Mouse (Mus musculus): Measurements from ENCODE around the gene Olfr127. TPM values are rescaled to one million over a fixed set of nuclear protein-coding genes. Genes with fewer than 3 reads are reported as not detected.
"Not testable (repeated sequence)": the region's sequence is repeated elsewhere in the genome, so short reads cannot be mapped to it uniquely, and the experiment has no call there.

Gene Olfr127
- not detected in 2 replicates for total RNA-seq (2015; ENCODE audit: low replicate concordance)
- total RNA-seq (2017; ENCODE audit: low replicate concordance): 0.14 TPM in 1 of 2 replicates, not detected in the other

DNA sequence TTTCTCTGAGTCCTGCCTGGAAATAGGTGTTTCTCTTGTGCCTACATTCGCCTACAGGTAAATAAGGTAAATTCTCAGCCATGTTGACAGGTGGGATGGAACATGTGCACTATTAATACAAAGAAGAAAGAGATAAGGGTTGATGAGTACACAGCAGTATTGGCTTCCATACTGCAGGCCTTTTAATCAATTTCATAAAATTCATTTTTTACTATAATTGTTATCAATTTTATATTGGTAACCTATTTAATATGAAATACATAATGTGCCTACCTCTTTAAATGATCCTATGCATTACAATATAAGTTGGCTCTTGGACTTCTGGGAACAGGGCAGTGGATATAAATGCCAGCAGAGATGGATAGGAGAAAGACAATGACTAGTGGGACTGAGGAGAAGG, at the start of gene Olfr127:
Olfr127 (plus strand) TSS at position 301 of the 400 bp plus-strand sequence.
- ATAC-seq (replicated peaks; ENCODE audit: low FRiP score, poor library complexity, severe bottlenecking): no peak

DNA sequence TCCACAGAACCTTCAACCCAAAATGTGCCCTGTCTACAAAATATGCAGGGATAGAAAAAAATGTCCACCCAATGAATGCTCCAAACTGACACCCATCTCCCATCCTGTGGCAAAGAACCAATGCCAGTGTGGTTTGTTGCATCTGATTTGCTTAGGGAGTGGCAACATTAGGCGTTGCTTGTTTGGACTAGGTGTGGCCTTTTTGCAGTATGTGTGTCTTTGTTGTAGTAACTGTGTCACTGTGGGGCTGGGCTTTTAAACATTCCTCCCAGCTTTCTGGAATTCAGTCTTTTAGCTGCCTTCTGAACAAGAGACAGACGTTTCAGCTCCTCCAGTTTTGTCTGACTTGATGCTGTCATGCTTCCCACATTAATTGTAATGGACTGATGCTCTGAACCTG, 36.3 kb upstream of the Olfr127 start:
- no peak for ATAC-seq (replicated peaks; ENCODE audit: low FRiP score, poor library complexity, severe bottlenecking)

DNA sequence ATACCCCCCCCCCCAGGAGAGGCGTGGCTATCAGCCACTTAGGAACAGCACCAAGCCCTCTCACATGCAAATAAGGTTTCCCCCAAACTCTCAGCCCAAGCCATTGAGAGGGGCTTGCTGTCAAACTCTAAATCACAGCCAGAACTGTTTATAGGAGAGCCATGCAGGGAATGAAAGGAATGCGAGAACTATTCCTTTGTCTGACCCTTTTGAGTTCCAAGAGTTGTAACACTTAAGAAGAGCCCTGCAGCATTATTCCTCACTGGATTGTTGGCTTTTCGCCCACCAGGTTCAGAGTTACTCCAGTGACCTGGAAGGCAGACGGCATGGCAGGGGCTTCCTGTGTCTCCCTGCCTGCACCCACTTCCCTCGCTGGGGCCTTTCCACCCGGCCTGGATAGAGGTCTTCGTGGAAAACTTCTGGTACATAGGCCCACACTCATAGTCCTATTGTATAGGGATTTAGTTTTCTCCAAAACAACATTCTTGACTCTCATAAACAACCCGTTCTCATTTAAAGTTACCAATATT, 30.5 kb upstream of the Olfr127 start:
- no peak for ATAC-seq (replicated peaks; ENCODE audit: low FRiP score, poor library complexity, severe bottlenecking)

DNA sequence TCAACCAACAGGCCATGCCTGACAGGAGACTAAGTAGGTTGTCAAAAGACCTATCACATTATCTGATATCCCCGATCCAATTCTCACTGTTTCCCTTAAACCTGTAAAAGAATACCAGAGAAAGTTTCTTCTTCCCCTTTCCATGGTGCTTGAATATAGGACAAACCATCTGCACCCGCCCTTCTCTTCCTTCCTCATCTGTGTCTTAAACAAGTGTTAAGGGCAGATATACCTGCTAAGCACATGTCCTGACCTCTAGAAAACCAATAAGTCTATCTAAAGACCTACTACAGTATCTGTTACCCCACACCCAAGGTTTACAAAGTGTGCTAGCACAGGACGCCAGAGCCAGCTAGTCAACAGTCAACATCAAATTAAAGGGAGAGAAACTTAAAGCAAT, 26.4 kb upstream of the Olfr127 start:
- ATAC-seq (replicated peaks; ENCODE audit: low FRiP score, poor library complexity, severe bottlenecking): no peak

DNA sequence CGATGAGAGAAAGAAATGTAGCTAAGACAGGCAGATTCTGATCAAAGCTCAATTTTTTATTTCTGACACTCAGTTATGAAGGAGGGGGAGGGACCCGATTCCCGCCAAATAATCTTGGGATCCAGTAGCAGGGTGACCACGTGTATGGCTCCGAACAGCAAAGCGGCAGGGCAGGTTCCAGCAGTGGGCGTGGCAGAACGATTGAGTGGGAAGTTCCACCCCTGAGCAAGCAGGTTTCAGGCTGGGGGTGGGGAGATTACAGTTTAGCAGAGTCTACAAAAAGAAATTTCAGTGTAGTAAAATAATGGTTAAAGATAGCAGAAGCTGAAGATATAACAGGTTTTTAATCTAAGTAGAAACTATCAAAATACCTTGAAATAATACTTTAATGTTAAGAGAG, 6.6 kb downstream of the Olfr127 start:
- not testable (repeated sequence) for ATAC-seq (replicated peaks; ENCODE audit: low FRiP score, poor library complexity, severe bottlenecking)

- no peak for ATAC-seq (replicated peaks; ENCODE audit: low FRiP score, poor library complexity, severe bottlenecking)
These were observed 20.0 kb downstream of the Olfr127 start, which contains the start of gene Olfr128 for GRCm38 (mm10) chr17:37920248-37920647. TSS of gene Olfr128 (plus strand) at chr17:37920548.

DNA sequence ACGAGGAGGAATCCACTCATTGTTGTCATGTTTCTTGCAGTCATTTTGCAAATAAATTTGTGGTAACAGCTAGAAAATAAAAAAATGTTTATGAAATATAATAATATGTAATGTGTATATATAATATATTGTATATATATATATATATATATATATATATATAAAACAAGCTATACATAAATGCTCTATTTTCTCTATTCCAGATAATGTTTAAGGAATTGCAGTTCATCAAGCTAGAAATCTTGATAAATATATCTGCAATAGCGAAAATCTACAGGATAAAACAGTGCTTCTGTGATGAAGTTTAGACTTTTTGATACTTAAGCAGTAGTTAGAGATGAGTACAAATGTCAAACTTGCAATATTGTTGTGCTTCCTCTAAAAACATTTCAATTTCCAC, 52.7 kb downstream of the Olfr127 start, which contains the start of gene Olfr761:
Olfr761 (minus strand) TSS at position 101 of the 400 bp plus-strand sequence.
- no peak for ATAC-seq (replicated peaks; ENCODE audit: low FRiP score, poor library complexity, severe bottlenecking)

Other genes starting within 250 kb of the Olfr127 start
- not detected in 2 replicates for gene Olfr117, start 236.7 kb upstream of the Olfr127 start, total RNA-seq (2015; ENCODE audit: low replicate concordance)
- not detected in 2 replicates for gene Olfr117, start 236.7 kb upstream of the Olfr127 start, total RNA-seq (2017; ENCODE audit: low replicate concordance)
- gene Olfr118, start 233.4 kb upstream of the Olfr127 start, total RNA-seq (2015; ENCODE audit: low replicate concordance): not detected in 2 replicates
- gene Olfr118, start 233.4 kb upstream of the Olfr127 start, total RNA-seq (2017; ENCODE audit: low replicate concordance): not detected in 2 replicates
- gene Olfr119, start 203.9 kb upstream of the Olfr127 start, total RNA-seq (2015; ENCODE audit: low replicate concordance): not detected in 2 replicates
- not detected in 2 replicates for gene Olfr119, start 203.9 kb upstream of the Olfr127 start, total RNA-seq (2017; ENCODE audit: low replicate concordance)
- not detected in 2 replicates for gene Olfr120, start 178.6 kb upstream of the Olfr127 start, total RNA-seq (2015; ENCODE audit: low replicate concordance)
- gene Olfr120, start 178.6 kb upstream of the Olfr127 start, total RNA-seq (2017; ENCODE audit: low replicate concordance): not detected in 2 replicates
- not detected in 2 replicates for gene Olfr121, start 151.6 kb upstream of the Olfr127 start, total RNA-seq (2015; ENCODE audit: low replicate concordance)
- not detected in 2 replicates for gene Olfr121, start 151.6 kb upstream of the Olfr127 start, total RNA-seq (2017; ENCODE audit: low replicate concordance)
- gene Olfr122, start 131.8 kb upstream of the Olfr127 start, total RNA-seq (2015; ENCODE audit: low replicate concordance): not detected in 2 replicates
- not detected in 2 replicates for gene Olfr122, start 131.8 kb upstream of the Olfr127 start, total RNA-seq (2017; ENCODE audit: low replicate concordance)
- not detected in 2 replicates for gene Olfr123, start 106.9 kb upstream of the Olfr127 start, total RNA-seq (2015; ENCODE audit: low replicate concordance)
- not detected in 2 replicates for gene Olfr123, start 106.9 kb upstream of the Olfr127 start, total RNA-seq (2017; ENCODE audit: low replicate concordance)
- gene Olfr124, start 100.5 kb upstream of the Olfr127 start, total RNA-seq (2015; ENCODE audit: low replicate concordance): not detected in 2 replicates
- not detected in 2 replicates for gene Olfr124, start 100.5 kb upstream of the Olfr127 start, total RNA-seq (2017; ENCODE audit: low replicate concordance)
- gene Olfr125, start 67.5 kb upstream of the Olfr127 start, total RNA-seq (2015; ENCODE audit: low replicate concordance): not detected in 2 replicates
- gene Olfr125, start 67.5 kb upstream of the Olfr127 start, total RNA-seq (2017; ENCODE audit: low replicate concordance): not detected in 2 replicates
- not detected in 2 replicates for gene Olfr126, start 53.0 kb upstream of the Olfr127 start, total RNA-seq (2015; ENCODE audit: low replicate concordance)
- not detected in 2 replicates for gene Olfr126, start 53.0 kb upstream of the Olfr127 start, total RNA-seq (2017; ENCODE audit: low replicate concordance)
- gene Olfr128, start 20.1 kb downstream of the Olfr127 start, total RNA-seq (2015; ENCODE audit: low replicate concordance): not detected in 2 replicates
- not detected in 2 replicates for gene Olfr128, start 20.1 kb downstream of the Olfr127 start, total RNA-seq (2017; ENCODE audit: low replicate concordance)
- gene Olfr761, start 52.6 kb downstream of the Olfr127 start, total RNA-seq (2015; ENCODE audit: low replicate concordance): not detected in 2 replicates
- not detected in 2 replicates for gene Olfr761, start 52.6 kb downstream of the Olfr127 start, total RNA-seq (2017; ENCODE audit: low replicate concordance)
- not detected in 2 replicates for gene Olfr129, start 159.6 kb downstream of the Olfr127 start, total RNA-seq (2015; ENCODE audit: low replicate concordance)
- gene Olfr129, start 159.6 kb downstream of the Olfr127 start, total RNA-seq (2017; ENCODE audit: low replicate concordance): not detected in 2 replicates
- gene Olfr130, start 163.5 kb downstream of the Olfr127 start, total RNA-seq (2015; ENCODE audit: low replicate concordance): not detected in 2 replicates
- gene Olfr130, start 163.5 kb downstream of the Olfr127 start, total RNA-seq (2017; ENCODE audit: low replicate concordance): not detected in 2 replicates
- gene Olfr131, start 188.3 kb downstream of the Olfr127 start, total RNA-seq (2015; ENCODE audit: low replicate concordance): not detected in 2 replicates
- not detected in 2 replicates for gene Olfr131, start 188.3 kb downstream of the Olfr127 start, total RNA-seq (2017; ENCODE audit: low replicate concordance)
- gene Olfr132, start 234.1 kb downstream of the Olfr127 start, total RNA-seq (2015; ENCODE audit: low replicate concordance): not detected in 2 replicates
- gene Olfr132, start 234.1 kb downstream of the Olfr127 start, total RNA-seq (2017; ENCODE audit: low replicate concordance): not detected in 2 replicates
- not detected in 2 replicates for gene Olfr133, start 244.8 kb downstream of the Olfr127 start, total RNA-seq (2015; ENCODE audit: low replicate concordance)
- gene Olfr133, start 244.8 kb downstream of the Olfr127 start, total RNA-seq (2017; ENCODE audit: low replicate concordance): not detected in 2 replicates